Mouse (Mus musculus) cortical plate, adult 2 months (tissue): ENCODE measurements at regions not wholly inside any gene's neighbourhood (a gene's known extent, or its start where the extent isn't known, plus 50 kb on each side); places are given as distances from the start of the nearest gene placed in this dataset.

Experiments used
- CTCF ChIP-seq: fragments of 200-500 bp; IDR thresholded peaks from 2 replicates; pipeline ENCODE4 v1.5.1; 2011; ENCODE audit warnings: mild to moderate bottlenecking, control low read depth, low read length; ENCODE audit not compliant: insufficient read depth; ENCODE audit errors: extremely low read depth
- POLR2A ChIP-seq: fragments of 200-500 bp; IDR thresholded peaks from 2 replicates; pipeline ENCODE4 v1.6.1; 2011; ENCODE audit warnings: mild to moderate bottlenecking, low read length, control low read depth; ENCODE audit not compliant: insufficient read depth; ENCODE audit errors: extremely low read depth

GRCm38 (mm10) chr2:115057200-115057599 lies 402.4 kb upstream of the Dph6 start:
- TF ChIP-seq CTCF (no peak), POLR2A (no peak)
